Mouse (Mus musculus): ENCODE measurements around the gene Rnf220. TPM values are rescaled to one million over a fixed set of nuclear protein-coding genes. Genes with fewer than 3 reads are reported as not detected.
A peak's percentile ranks its signal among the peaks of the same experiment; 100 is the strongest.

Rnf220 gene
- polyA plus RNA-seq, 1 experiment from 2014 or later, result 55.5 TPM

DNA sequence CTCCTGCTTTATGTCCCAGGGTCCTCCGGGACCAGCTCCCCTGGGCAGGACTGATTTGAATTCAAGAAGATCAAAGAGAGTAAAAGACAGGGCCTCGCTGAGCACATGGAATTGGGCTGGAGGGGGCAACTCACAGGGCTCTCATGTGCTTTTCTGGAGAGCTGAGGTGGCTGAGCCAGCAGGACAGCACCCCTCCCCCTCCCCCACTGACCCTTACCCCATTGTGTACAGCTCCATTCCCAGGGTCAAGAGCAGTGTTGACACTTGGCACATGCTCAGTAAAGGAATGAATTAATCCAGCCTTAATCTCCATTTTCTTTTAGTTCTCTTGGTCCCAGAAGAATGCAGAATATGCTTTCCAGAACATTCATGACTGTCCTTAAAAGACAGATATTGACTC lies 125.0 kb downstream of the Rnf220 start:
- H3K9me3 ChIP-seq (ENCODE audit: control insufficient read depth, low read length), result no peaks in the 10 kb centered on the region
- 13% methylated on average over 2 of the region's 2 CpGs for WGBS

DNA sequence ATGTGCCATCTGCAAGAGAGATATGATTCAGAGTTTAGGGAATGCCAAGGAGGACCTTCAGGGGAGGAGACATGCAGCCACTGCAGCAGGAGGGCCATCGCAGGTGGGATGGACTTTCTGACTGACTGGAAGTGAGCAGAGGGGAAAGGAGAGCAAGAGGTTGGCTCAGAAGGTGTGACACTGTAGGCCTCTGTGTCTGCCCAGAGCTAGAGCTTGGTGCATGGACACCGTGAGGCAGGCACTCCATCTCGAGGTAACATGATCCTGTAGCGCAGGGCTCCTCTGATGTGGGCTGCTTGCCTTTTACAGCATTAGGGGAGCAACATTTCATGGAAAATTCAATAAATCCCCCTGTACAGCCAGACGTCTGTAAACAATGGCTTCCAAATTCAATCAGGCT lies 126.5 kb downstream of the Rnf220 start:
- H3K4me1 ChIP-seq (replicated peaks; ENCODE audit: control insufficient read depth, insufficient read depth, low read length), result peaks cover 15% of the 10 kb centered on the region
- ATAC-seq (ENCODE audit: low FRiP score) (no peak), DNase-seq (ENCODE audit: low spot score) (no peak)
- no peak overlapping the region for H3K4me2 ChIP-seq (replicated peaks; ENCODE audit: low read depth, low read length)
- H3K27ac ChIP-seq (ENCODE audit: low read depth, low read length), result no peak overlapping the region
- no peaks in the 10 kb centered on the region for H3K36me3 ChIP-seq (ENCODE audit: control insufficient read depth, insufficient read depth, low read length)
- H3K4me3 ChIP-seq (ENCODE audit: low read depth, low read length), result no peak overlapping the region
- no peak overlapping the region for H3K9ac ChIP-seq (ENCODE audit: low read depth, low read length)
- 64% methylated on average over 5 of the region's 5 CpGs for WGBS
- no peaks in the 10 kb centered on the region for H3K9me3 ChIP-seq (ENCODE audit: control insufficient read depth, low read length)
- H3K27me3 ChIP-seq (ENCODE audit: control insufficient read depth, insufficient read depth, low read length), result peaks cover 79% of the 10 kb centered on the region

More for the DNA sequence above, 125.0 kb downstream of the Rnf220 start:
- H3K4me1 ChIP-seq (replicated peaks; ENCODE audit: control insufficient read depth, insufficient read depth, low read length), result peaks cover 15% of the 10 kb centered on the region
- ATAC-seq (ENCODE audit: low FRiP score) (no peak), DNase-seq (ENCODE audit: low spot score) (no peak)
- no peak overlapping the region for H3K4me2 ChIP-seq (replicated peaks; ENCODE audit: low read depth, low read length)
- H3K36me3 ChIP-seq (ENCODE audit: control insufficient read depth, insufficient read depth, low read length), result no peaks in the 10 kb centered on the region
- no peak overlapping the region for H3K27ac ChIP-seq (ENCODE audit: low read depth, low read length)
- peaks cover 83% of the 10 kb centered on the region for H3K27me3 ChIP-seq (ENCODE audit: control insufficient read depth, insufficient read depth, low read length)
- no peak overlapping the region for H3K9ac ChIP-seq (ENCODE audit: low read depth, low read length)
- H3K4me3 ChIP-seq (ENCODE audit: low read depth, low read length), result no peak overlapping the region

DNA sequence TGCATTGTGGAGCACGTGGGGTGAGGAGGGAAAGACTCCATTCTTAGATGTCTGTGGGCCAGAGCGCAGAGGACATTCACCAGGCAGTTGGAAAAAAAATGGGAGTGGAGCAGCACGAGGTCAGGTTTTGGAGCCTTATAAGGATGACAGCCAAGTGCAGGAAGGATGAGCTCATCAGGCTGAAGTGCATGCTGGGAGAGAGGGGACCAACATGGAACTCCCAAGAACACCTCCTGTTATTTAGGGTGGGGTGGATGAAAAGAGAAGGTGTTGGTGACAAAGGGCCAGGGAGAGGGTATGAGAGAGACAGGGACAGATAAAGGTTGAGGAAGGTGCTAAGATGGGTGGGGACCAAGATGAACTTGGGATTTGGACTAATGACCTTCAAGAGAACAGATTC lies 127.3 kb downstream of the Rnf220 start:
- H3K4me3 ChIP-seq (ENCODE audit: low read depth, low read length), result no peak overlapping the region
- ATAC-seq (ENCODE audit: low FRiP score), result no peak
- H3K27me3 ChIP-seq (ENCODE audit: control insufficient read depth, insufficient read depth, low read length), result peaks cover 78% of the 10 kb centered on the region

DNA sequence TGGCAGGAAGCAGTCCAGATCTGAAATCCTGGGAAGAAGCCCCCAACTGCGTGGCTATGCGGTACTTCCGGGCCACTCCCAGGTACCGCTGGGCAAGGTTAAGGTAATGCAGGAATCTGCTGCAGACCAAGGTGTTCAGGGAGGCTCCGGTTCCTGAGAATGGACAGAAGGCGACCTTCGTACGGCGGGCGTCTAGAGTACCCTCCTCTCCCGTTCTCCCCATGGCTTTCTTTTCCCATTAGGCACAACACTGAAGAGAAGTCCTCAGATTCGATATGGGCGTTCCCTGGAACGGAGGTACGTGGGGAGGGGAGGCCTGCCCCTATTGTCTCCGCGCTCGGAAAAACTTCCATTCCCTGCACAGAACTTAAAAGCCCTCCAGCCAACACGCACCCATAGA lies 129.5 kb downstream of the Rnf220 start:
- Histone ChIP-seq H3K36me3 (ENCODE audit: control insufficient read depth, insufficient read depth, low read length) (no peaks in the 10 kb centered on the region), H3K4me2 (replicated peaks; ENCODE audit: low read depth, low read length) (no peak overlapping the region), H3K9ac (ENCODE audit: low read depth, low read length) (no peak overlapping the region), H3K27ac (ENCODE audit: low read depth, low read length) (no peak overlapping the region), H3K4me1 (replicated peaks; ENCODE audit: control insufficient read depth, insufficient read depth, low read length) (no peaks in the 10 kb centered on the region), H3K4me3 (ENCODE audit: low read depth, low read length) (no peak overlapping the region), H3K9me3 (ENCODE audit: control insufficient read depth, low read length) (no peaks in the 10 kb centered on the region), H3K27me3 (ENCODE audit: control insufficient read depth, insufficient read depth, low read length) (peaks cover 80% of the 10 kb centered on the region)
- DNase-seq (ENCODE audit: low spot score) (no peak), ATAC-seq (ENCODE audit: low FRiP score) (no peak)
- 73% methylated on average over 19 of the region's 19 CpGs for WGBS

More for the DNA sequence above, 127.3 kb downstream of the Rnf220 start:
- no peak for DNase-seq (ENCODE audit: low spot score)
- 73% methylated on average over 3 of the region's 3 CpGs for WGBS
- no peaks in the 10 kb centered on the region for H3K9me3 ChIP-seq (ENCODE audit: control insufficient read depth, low read length)
- peaks cover 15% of the 10 kb centered on the region for H3K4me1 ChIP-seq (replicated peaks; ENCODE audit: control insufficient read depth, insufficient read depth, low read length)
- H3K36me3 ChIP-seq (ENCODE audit: control insufficient read depth, insufficient read depth, low read length), result no peaks in the 10 kb centered on the region
- no peak overlapping the region for H3K27ac ChIP-seq (ENCODE audit: low read depth, low read length)
- H3K9ac ChIP-seq (ENCODE audit: low read depth, low read length), result no peak overlapping the region
- H3K4me2 ChIP-seq (replicated peaks; ENCODE audit: low read depth, low read length), result no peak overlapping the region

DNA sequence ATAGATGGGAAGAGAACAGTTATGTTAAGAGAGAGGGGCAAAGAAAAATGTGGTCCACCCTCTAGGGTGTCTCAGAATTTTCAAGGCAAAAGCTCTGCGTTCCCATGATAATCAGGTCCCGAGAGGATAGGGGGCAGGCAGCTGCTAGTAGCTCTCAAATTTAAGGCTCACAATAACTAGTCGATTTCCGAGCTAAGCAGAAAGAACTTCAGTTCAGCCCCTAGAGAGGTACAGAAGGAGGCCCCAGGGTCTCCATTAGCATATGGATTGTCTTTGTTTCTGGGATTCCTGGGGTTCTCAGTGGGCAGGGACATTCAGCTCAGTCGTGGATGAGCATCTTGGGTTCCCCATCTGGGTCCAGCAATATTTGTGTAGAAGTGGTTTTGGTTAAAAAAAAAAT lies 134.8 kb downstream of the Rnf220 start:
- no peak overlapping the region for H3K4me3 ChIP-seq (ENCODE audit: low read depth, low read length)
- no peak overlapping the region for H3K9ac ChIP-seq (ENCODE audit: low read depth, low read length)
- ATAC-seq (ENCODE audit: low FRiP score), result no peak
- H3K36me3 ChIP-seq (ENCODE audit: control insufficient read depth, insufficient read depth, low read length), result no peaks in the 10 kb centered on the region
- H3K27ac ChIP-seq (ENCODE audit: low read depth, low read length), result no peak overlapping the region
- H3K4me2 ChIP-seq (replicated peaks; ENCODE audit: low read depth, low read length), result no peak overlapping the region
- H3K4me1 ChIP-seq (replicated peaks; ENCODE audit: control insufficient read depth, insufficient read depth, low read length), result peaks cover 9% of the 10 kb centered on the region; the same call in 1 of the 2 replicates
- H3K9me3 ChIP-seq (ENCODE audit: control insufficient read depth, low read length), result no peaks in the 10 kb centered on the region
- WGBS, result 12% methylated on average over 5 of the region's 5 CpGs
- DNase-seq (ENCODE audit: low spot score), result no peak
- H3K27me3 ChIP-seq (ENCODE audit: control insufficient read depth, insufficient read depth, low read length), result peaks cover 44% of the 10 kb centered on the region

DNA sequence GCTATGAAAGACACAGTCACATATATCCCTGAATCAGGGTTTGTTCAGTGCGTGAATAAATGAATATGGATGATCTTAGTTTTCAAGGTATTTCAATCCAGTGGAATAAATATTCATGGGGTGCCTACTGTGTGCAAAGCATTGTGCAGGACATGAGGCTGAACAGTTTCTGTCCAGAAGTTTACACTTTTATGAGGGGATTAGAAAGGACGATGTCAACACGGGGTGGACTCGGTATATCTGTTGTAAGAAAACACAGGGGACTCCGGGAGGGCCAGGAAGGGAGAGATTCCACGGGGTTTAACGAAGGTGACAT lies 135.3 kb downstream of the Rnf220 start:
- peak; percentile 7; the same call in 1 of the 2 replicates for ATAC-seq (ENCODE audit: low FRiP score)
- H3K27me3 ChIP-seq (ENCODE audit: control insufficient read depth, insufficient read depth, low read length), result peaks cover 42% of the 10 kb centered on the region
- H3K27ac ChIP-seq (ENCODE audit: low read depth, low read length), result no peak overlapping the region
- peaks cover 9% of the 10 kb centered on the region; the same call in 1 of the 2 replicates for H3K4me1 ChIP-seq (replicated peaks; ENCODE audit: control insufficient read depth, insufficient read depth, low read length)
- 16% methylated on average over 7 of the region's 7 CpGs for WGBS
- H3K9ac ChIP-seq (ENCODE audit: low read depth, low read length), result no peak overlapping the region
- H3K4me2 ChIP-seq (replicated peaks; ENCODE audit: low read depth, low read length), result no peak overlapping the region
- no peaks in the 10 kb centered on the region for H3K9me3 ChIP-seq (ENCODE audit: control insufficient read depth, low read length)
- no peak for DNase-seq (ENCODE audit: low spot score)
- no peak overlapping the region for H3K4me3 ChIP-seq (ENCODE audit: low read depth, low read length)
- no peaks in the 10 kb centered on the region for H3K36me3 ChIP-seq (ENCODE audit: control insufficient read depth, insufficient read depth, low read length)

DNA sequence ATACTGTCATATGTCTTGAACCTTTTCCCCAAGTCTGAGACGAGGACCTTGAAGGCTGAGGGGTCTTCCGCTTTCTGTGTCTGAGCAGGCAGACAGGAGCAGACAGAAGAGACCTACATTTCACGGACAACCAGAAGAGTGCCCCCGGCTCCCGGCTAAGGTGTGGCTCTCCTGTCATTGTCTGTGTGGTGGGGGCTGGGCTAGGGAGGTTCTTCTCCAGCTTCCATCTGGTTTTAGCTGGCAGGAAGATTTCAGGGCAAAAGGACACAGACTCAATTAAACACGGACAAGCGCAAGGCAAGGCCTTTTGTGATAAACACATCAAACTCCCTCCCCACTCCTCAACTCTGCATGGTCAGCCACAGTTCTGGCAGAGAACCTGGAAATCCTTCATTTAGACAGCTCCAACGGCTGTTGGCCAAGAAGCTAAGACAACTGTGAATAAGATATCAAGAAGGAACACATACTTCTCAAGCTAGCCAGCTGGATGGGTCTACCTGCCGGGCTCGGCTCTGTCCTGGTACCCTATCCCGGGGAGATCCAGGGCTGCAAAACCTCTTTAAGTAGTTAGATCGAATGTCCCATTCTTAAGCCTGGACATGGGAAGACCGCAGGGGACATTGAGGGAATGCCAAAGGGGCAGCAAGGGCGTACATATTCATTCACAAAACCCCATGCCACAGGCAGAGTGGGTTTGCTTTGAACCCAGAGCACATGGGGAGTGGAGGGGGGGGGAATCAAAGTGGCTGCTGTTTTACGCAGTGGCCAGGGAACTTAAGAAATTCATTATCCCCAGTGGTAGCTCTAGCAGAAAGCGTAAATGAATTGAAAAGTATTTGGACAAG lies 135.9 kb downstream of the Rnf220 start:
- H3K4me1 ChIP-seq (replicated peaks; ENCODE audit: control insufficient read depth, insufficient read depth, low read length), result peaks cover 9% of the 10 kb centered on the region; the same call in 1 of the 2 replicates
- H3K27me3 ChIP-seq (ENCODE audit: control insufficient read depth, insufficient read depth, low read length), result peaks cover 41% of the 10 kb centered on the region
- H3K9me3 ChIP-seq (ENCODE audit: control insufficient read depth, low read length), result no peaks in the 10 kb centered on the region
- DNase-seq (ENCODE audit: low spot score) (no peak), ATAC-seq (ENCODE audit: low FRiP score) (0 out of 2 replicates have a peak, but pooled peaks have one; percentile 22)
- no peak overlapping the region for H3K4me2 ChIP-seq (replicated peaks; ENCODE audit: low read depth, low read length)
- H3K4me3 ChIP-seq (ENCODE audit: low read depth, low read length), result no peak overlapping the region
- H3K9ac ChIP-seq (ENCODE audit: low read depth, low read length), result no peak overlapping the region
- WGBS, result 46% methylated on average over 16 of the region's 16 CpGs
- no peak overlapping the region for H3K27ac ChIP-seq (ENCODE audit: low read depth, low read length)
- H3K36me3 ChIP-seq (ENCODE audit: control insufficient read depth, insufficient read depth, low read length), result no peaks in the 10 kb centered on the region

DNA sequence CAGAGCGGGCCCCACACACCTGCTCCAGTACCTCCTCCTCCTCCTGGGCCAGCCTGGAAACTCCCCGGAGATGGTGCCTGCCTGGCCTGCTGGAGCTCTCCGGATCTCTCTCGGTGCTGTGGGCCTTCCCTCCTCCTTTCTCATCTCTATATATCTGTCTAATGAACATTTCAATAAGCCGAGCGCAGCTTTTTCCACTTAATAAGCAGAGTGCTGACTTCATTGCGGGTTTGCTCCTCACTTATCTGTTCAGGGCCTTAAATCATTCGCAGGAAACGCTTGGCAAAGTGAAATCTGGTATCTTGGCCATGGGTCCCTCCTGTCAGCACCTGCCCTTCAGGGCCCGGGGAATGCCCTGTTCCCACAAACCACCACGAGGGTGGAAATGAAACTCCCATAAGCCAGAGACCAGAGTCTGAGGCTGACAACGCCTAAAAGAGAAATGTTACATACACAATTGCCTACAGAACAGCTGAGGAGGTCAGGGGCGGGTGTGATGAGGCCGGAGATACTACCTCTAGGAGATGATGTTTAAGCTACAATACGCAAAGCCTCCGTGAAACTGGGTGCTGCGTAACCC lies 137.0 kb downstream of the Rnf220 start:
- peaks cover 38% of the 10 kb centered on the region for H3K27me3 ChIP-seq (ENCODE audit: control insufficient read depth, insufficient read depth, low read length)
- H3K27ac ChIP-seq (ENCODE audit: low read depth, low read length), result no peak overlapping the region
- no peaks in the 10 kb centered on the region for H3K36me3 ChIP-seq (ENCODE audit: control insufficient read depth, insufficient read depth, low read length)
- no peak overlapping the region for H3K4me2 ChIP-seq (replicated peaks; ENCODE audit: low read depth, low read length)
- no peak for DNase-seq (ENCODE audit: low spot score)
- peaks cover 9% of the 10 kb centered on the region; the same call in 1 of the 2 replicates for H3K4me1 ChIP-seq (replicated peaks; ENCODE audit: control insufficient read depth, insufficient read depth, low read length)
- no peak overlapping the region for H3K9ac ChIP-seq (ENCODE audit: low read depth, low read length)
- WGBS, result 86% methylated on average over 17 of the region's 17 CpGs
- no peaks in the 10 kb centered on the region for H3K9me3 ChIP-seq (ENCODE audit: control insufficient read depth, low read length)
- no peak overlapping the region for H3K4me3 ChIP-seq (ENCODE audit: low read depth, low read length)
- ATAC-seq (ENCODE audit: low FRiP score), result no peak

DNA sequence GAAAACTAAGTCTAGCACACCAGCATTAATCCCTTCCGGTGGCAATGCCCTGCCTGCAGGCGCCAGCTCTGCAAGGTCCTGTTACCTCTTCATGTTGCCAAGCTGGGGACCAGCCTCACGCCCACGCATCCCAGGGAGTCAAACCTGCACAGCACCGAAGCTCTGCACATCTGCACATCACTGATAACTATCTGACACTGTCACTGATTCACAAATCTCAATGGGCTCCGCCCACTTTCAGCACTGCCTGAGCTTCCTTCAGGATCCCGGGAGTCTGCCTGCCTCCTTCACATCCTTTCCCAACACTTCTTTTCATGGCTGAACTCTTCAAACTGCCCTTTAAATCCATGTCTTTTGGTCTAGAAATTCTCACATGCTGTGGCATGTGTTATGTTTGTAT lies 138.9 kb downstream of the Rnf220 start:
- Histone ChIP-seq H3K4me2 (replicated peaks; ENCODE audit: low read depth, low read length) (no peak overlapping the region), H3K4me1 (replicated peaks; ENCODE audit: control insufficient read depth, insufficient read depth, low read length) (peaks cover 9% of the 10 kb centered on the region; the same call in 1 of the 2 replicates), H3K9me3 (ENCODE audit: control insufficient read depth, low read length) (no peaks in the 10 kb centered on the region), H3K4me3 (ENCODE audit: low read depth, low read length) (no peak overlapping the region), H3K27ac (ENCODE audit: low read depth, low read length) (no peak overlapping the region), H3K36me3 (ENCODE audit: control insufficient read depth, insufficient read depth, low read length) (no peaks in the 10 kb centered on the region), H3K27me3 (ENCODE audit: control insufficient read depth, insufficient read depth, low read length) (peaks cover 25% of the 10 kb centered on the region), H3K9ac (ENCODE audit: low read depth, low read length) (no peak overlapping the region)
- DNase-seq (ENCODE audit: low spot score) (no peak), ATAC-seq (ENCODE audit: low FRiP score) (no peak)
- WGBS, result 70% methylated on average over 7 of the region's 7 CpGs

Data from hindbrain, embryonic 11.5 days (tissue).